Mouse (Mus musculus) megakaryocyte, embryonic 14.5 days (primary cell): Measurements from ENCODE around the gene Spem2.

Experiments
- FLI1 ChIP-seq: IDR thresholded peaks from 2 replicates; pipeline ENCODE4 v1.6.1; 2012; ENCODE audit warnings: low read length, inconsistent platforms, mixed read lengths
- GATA1 ChIP-seq: IDR thresholded peaks from 3 replicates; pipeline ENCODE4 v1.6.1; 2012; ENCODE audit warnings: mixed read lengths, low read length, inconsistent platforms, borderline replicate concordance

DNA sequence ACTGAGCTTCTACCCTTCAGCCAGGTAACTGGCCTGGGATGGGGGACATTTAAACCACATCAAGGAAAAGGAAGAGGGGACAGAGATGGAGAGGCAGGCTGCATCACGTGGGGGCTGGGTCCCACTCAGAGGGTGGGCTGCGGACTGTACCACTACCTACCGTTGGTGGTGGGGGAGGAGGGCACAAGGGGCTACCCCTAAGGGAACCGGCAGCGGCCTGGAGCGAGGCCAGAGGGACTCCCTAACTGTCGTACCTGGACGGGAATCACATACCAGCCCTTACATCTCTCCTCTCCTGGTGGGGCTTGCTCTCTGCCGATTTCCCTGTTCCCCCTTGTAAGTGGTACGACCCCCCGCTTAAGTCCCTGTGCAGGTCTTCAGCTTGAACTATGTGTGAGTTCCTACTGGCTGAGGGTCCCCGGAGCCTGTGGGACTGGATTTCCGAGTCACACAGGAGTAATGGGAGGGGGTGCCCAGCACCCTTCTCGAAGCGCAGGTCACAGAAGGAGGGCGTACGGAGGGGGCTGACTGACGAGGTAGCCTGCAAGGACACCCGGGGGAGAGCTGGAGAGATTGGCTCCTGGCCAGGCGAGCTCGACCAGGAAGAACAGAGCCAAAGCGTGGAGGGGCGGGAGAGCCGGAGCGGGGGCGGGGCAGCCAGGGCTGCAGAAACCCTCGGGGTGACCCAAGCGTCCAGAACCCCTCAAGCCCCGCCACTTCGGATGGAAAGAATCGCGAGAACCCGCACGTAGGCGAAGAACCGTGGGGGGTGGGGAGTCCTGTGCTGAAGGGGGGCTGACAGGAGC is 17.7 kb downstream of the Spem2 start:
- no peak for TF ChIP-seq FLI1
- TF ChIP-seq GATA1, result no peak
